Mouse (Mus musculus): ENCODE data around the gene Ltbp1. TPM values are rescaled to one million over a fixed set of nuclear protein-coding genes. Genes with fewer than 3 reads are reported as not detected.

Gene Ltbp1
- polyA plus RNA-seq, 1 experiment from 2014 or later: 7.3 TPM

DNA sequence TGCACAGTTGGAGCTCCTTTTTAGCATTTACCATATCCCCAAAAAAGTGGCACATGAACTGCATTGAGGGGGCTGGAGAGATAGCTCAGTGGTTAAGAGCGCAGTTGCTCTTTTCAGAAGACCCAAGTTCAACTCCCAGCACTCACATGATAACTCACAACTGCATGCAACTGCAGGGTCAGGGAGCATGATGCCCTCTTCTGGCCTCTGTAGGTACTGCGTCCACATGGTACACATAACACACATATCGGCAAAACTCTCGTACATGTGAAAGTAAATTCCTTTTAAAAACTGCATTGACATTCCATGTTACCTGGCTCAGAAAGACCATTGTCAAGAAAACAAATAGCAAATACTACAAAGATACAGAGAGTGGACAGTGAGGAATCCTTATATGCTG lies 342.0 kb downstream of the Ltbp1 start:
- DNase-seq (ENCODE audit: low spot score) (no peak), ATAC-seq (ENCODE audit: insufficient read depth, low FRiP score, low TSS enrichment) (no peak)
- Histone ChIP-seq H3K27ac (ENCODE audit: low read depth, low read length) (no peak overlapping the region), H3K9ac (ENCODE audit: low read length) (no peak overlapping the region), H3K4me1 (ENCODE audit: control insufficient read depth, insufficient read depth, low read length) (no peaks in the 10 kb centered on the region), H3K4me3 (ENCODE audit: low read depth, low read length) (no peak overlapping the region), H3K9me3 (ENCODE audit: control insufficient read depth, low read length) (no peaks in the 10 kb centered on the region), H3K36me3 (ENCODE audit: control insufficient read depth, insufficient read depth, low read length) (no peaks in the 10 kb centered on the region), H3K27me3 (ENCODE audit: control insufficient read depth, insufficient read depth, low read length) (no peaks in the 10 kb centered on the region), H3K4me2 (ENCODE audit: low read depth) (no peak overlapping the region)
- WGBS: 98% methylated on average over 4 of the region's 4 CpGs

GRCm38 (mm10) chr17:75349109-75349508 lies 343.7 kb downstream of the Ltbp1 start:
- Histone ChIP-seq H3K27ac (ENCODE audit: low read depth, low read length) (no peak overlapping the region), H3K4me1 (ENCODE audit: control insufficient read depth, insufficient read depth, low read length) (no peaks in the 10 kb centered on the region), H3K27me3 (ENCODE audit: control insufficient read depth, insufficient read depth, low read length) (no peaks in the 10 kb centered on the region), H3K9ac (ENCODE audit: low read length) (no peak overlapping the region), H3K9me3 (ENCODE audit: control insufficient read depth, low read length) (no peaks in the 10 kb centered on the region), H3K4me3 (ENCODE audit: low read depth, low read length) (no peak overlapping the region), H3K36me3 (ENCODE audit: control insufficient read depth, insufficient read depth, low read length) (no peaks in the 10 kb centered on the region), H3K4me2 (ENCODE audit: low read depth) (no peak overlapping the region)
- DNase-seq (ENCODE audit: low spot score): no peak
- WGBS: 86% methylated on average over 8 of the region's 8 CpGs
- no peak for ATAC-seq (ENCODE audit: insufficient read depth, low FRiP score, low TSS enrichment)

GRCm38 (mm10) chr17:75349602-75350001 lies 344.2 kb downstream of the Ltbp1 start:
- Histone ChIP-seq H3K4me2 (ENCODE audit: low read depth) (no peak overlapping the region), H3K4me1 (ENCODE audit: control insufficient read depth, insufficient read depth, low read length) (no peaks in the 10 kb centered on the region), H3K36me3 (ENCODE audit: control insufficient read depth, insufficient read depth, low read length) (no peaks in the 10 kb centered on the region), H3K27me3 (ENCODE audit: control insufficient read depth, insufficient read depth, low read length) (no peaks in the 10 kb centered on the region), H3K27ac (ENCODE audit: low read depth, low read length) (no peak overlapping the region), H3K9ac (ENCODE audit: low read length) (no peak overlapping the region), H3K9me3 (ENCODE audit: control insufficient read depth, low read length) (no peaks in the 10 kb centered on the region), H3K4me3 (ENCODE audit: low read depth, low read length) (no peak overlapping the region)
- 90% methylated on average over 3 of the region's 3 CpGs for WGBS
- ATAC-seq (ENCODE audit: insufficient read depth, low FRiP score, low TSS enrichment) (no peak), DNase-seq (ENCODE audit: low spot score) (no peak)

DNA sequence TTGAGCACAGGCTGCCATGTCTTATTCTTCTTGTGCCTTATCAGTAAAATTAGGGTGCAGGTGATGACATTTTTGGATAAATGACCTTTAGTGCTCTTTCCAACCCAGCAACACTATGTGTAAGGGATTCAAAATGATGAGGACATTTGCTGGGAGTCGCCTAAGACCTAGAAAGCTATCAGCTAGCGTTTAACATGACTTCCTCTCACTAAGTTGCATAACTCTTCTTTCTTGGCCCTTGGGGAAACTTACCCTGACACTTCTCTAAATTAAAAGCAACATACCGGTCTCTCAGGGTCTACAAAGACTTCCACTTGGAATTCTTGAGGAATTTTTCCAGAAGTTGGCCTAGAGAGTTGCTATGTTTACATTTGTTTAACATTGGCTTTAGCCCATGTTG lies 348.0 kb downstream of the Ltbp1 start:
- H3K4me3 ChIP-seq (ENCODE audit: low read depth, low read length): no peak overlapping the region
- no peak overlapping the region for H3K9ac ChIP-seq (ENCODE audit: low read length)
- WGBS: 86% methylated on average over 3 of the region's 3 CpGs
- no peaks in the 10 kb centered on the region for H3K27me3 ChIP-seq (ENCODE audit: control insufficient read depth, insufficient read depth, low read length)
- ATAC-seq (ENCODE audit: insufficient read depth, low FRiP score, low TSS enrichment) (no peak), DNase-seq (ENCODE audit: low spot score) (no peak)
- no peaks in the 10 kb centered on the region for H3K4me1 ChIP-seq (ENCODE audit: control insufficient read depth, insufficient read depth, low read length)
- no peak overlapping the region for H3K27ac ChIP-seq (ENCODE audit: low read depth, low read length)
- H3K36me3 ChIP-seq (ENCODE audit: control insufficient read depth, insufficient read depth, low read length): no peaks in the 10 kb centered on the region
- H3K9me3 ChIP-seq (ENCODE audit: control insufficient read depth, low read length): no peaks in the 10 kb centered on the region
- H3K4me2 ChIP-seq (ENCODE audit: low read depth): no peak overlapping the region

DNA sequence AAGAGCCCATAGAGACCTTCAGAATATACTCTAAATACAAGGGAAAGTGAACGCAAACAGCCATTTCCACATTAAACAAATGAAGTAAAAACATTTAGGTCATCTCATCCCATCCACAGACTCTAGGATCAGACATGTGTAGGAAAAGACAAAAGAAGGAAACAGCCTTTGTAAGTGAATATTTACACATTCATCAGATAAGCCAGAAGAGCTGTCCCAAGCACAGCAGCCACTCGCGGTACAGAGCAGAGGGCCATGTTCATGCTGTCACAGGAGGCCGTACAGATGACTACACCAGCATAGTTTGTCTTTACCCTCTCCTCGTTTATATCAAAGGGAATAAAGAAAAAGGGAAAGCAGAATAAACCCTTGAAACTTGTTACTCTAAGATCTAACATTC lies 350.1 kb downstream of the Ltbp1 start:
- 87% methylated on average over 5 of the region's 5 CpGs for WGBS

DNA sequence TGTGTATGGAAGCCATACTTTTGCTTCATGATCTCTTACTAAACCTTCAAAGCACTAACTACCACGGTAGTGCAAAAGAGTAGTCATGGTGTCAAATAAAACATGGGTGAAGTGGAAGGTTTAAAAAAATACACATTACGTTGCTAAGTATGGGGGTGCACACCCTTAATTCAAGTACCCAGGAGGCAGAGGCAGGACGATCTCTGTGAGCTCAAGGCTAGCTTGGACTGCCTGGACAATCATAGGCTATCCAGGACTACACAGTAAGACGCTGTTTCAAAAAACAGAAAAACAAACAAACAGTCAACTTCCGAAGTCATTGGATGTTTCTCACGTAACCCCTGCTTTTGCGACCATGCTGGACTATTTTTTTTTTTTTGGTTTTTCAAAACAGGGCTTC lies 354.7 kb downstream of the Ltbp1 start:
- no peak overlapping the region for H3K27ac ChIP-seq (ENCODE audit: low read depth, low read length)
- ATAC-seq (ENCODE audit: insufficient read depth, low FRiP score, low TSS enrichment) (no peak), DNase-seq (ENCODE audit: low spot score) (no peak)
- no peaks in the 10 kb centered on the region for H3K27me3 ChIP-seq (ENCODE audit: control insufficient read depth, insufficient read depth, low read length)
- 95% methylated on average over 7 of the region's 7 CpGs for WGBS
- no peak overlapping the region for H3K9ac ChIP-seq (ENCODE audit: low read length)
- H3K4me2 ChIP-seq (ENCODE audit: low read depth): no peak overlapping the region
- H3K9me3 ChIP-seq (ENCODE audit: control insufficient read depth, low read length): no peaks in the 10 kb centered on the region
- H3K4me1 ChIP-seq (ENCODE audit: control insufficient read depth, insufficient read depth, low read length): no peaks in the 10 kb centered on the region
- H3K36me3 ChIP-seq (ENCODE audit: control insufficient read depth, insufficient read depth, low read length): no peaks in the 10 kb centered on the region
- H3K4me3 ChIP-seq (ENCODE audit: low read depth, low read length): no peak overlapping the region

More for the DNA sequence above, 350.1 kb downstream of the Ltbp1 start:
- Histone ChIP-seq H3K4me3 (ENCODE audit: low read depth, low read length) (no peak overlapping the region), H3K9me3 (ENCODE audit: control insufficient read depth, low read length) (no peaks in the 10 kb centered on the region), H3K27ac (ENCODE audit: low read depth, low read length) (no peak overlapping the region), H3K27me3 (ENCODE audit: control insufficient read depth, insufficient read depth, low read length) (no peaks in the 10 kb centered on the region), H3K36me3 (ENCODE audit: control insufficient read depth, insufficient read depth, low read length) (no peaks in the 10 kb centered on the region), H3K9ac (ENCODE audit: low read length) (no peak overlapping the region), H3K4me2 (ENCODE audit: low read depth) (no peak overlapping the region), H3K4me1 (ENCODE audit: control insufficient read depth, insufficient read depth, low read length) (no peaks in the 10 kb centered on the region)
- no peak for DNase-seq (ENCODE audit: low spot score)
- ATAC-seq (ENCODE audit: insufficient read depth, low FRiP score, low TSS enrichment): no peak

DNA sequence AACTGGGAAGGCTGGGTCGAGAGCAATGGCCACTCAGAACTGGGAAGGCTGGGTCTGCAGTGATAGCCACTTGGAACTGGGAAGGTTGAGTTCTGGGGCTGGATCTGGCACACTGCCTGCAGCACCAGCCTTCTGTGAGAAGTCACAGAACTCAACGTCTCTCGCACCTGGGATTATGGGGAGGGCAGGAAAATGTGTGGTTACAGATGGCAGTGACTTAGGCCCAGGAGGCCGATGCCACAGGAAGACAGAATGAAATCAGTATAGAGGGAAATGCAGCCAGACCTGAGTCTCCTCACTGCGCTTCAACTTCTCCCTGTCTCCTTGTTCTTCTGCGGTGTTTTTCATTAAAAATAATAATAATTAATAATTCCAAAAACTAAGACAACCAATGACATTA lies 361.0 kb downstream of the Ltbp1 start:
- Histone ChIP-seq H3K9ac (ENCODE audit: low read length) (no peak overlapping the region), H3K9me3 (ENCODE audit: control insufficient read depth, low read length) (no peaks in the 10 kb centered on the region), H3K27me3 (ENCODE audit: control insufficient read depth, insufficient read depth, low read length) (no peaks in the 10 kb centered on the region), H3K4me1 (ENCODE audit: control insufficient read depth, insufficient read depth, low read length) (no peaks in the 10 kb centered on the region), H3K4me3 (ENCODE audit: low read depth, low read length) (no peak overlapping the region), H3K27ac (ENCODE audit: low read depth, low read length) (no peak overlapping the region), H3K36me3 (ENCODE audit: control insufficient read depth, insufficient read depth, low read length) (no peaks in the 10 kb centered on the region), H3K4me2 (ENCODE audit: low read depth) (no peak overlapping the region)
- 93% methylated on average over 6 of the region's 6 CpGs for WGBS
- no peak for DNase-seq (ENCODE audit: low spot score)
- ATAC-seq (ENCODE audit: insufficient read depth, low FRiP score, low TSS enrichment): no peak

- no peak for ATAC-seq (ENCODE audit: insufficient read depth, low FRiP score, low TSS enrichment)
- H3K4me2 ChIP-seq (ENCODE audit: low read depth): no peak overlapping the region
- 95% methylated on average over 18 of the region's 18 CpGs for WGBS
- H3K9ac ChIP-seq (ENCODE audit: low read length): no peak overlapping the region
- no peaks in the 10 kb centered on the region for H3K36me3 ChIP-seq (ENCODE audit: control insufficient read depth, insufficient read depth, low read length)
- H3K4me1 ChIP-seq (ENCODE audit: control insufficient read depth, insufficient read depth, low read length): no peaks in the 10 kb centered on the region
- H3K27ac ChIP-seq (ENCODE audit: low read depth, low read length): no peak overlapping the region
- no peaks in the 10 kb centered on the region for H3K9me3 ChIP-seq (ENCODE audit: control insufficient read depth, low read length)
- no peak for DNase-seq (ENCODE audit: low spot score)
- H3K27me3 ChIP-seq (ENCODE audit: control insufficient read depth, insufficient read depth, low read length): no peaks in the 10 kb centered on the region
- no peak overlapping the region for H3K4me3 ChIP-seq (ENCODE audit: low read depth, low read length)
These were observed 362.3 kb downstream of the Ltbp1 start for GRCm38 (mm10) chr17:75367486-75368155.

GRCm38 (mm10) chr17:75368580-75368979 lies 363.2 kb downstream of the Ltbp1 start:
- WGBS: 68% methylated on average over 5 of the region's 5 CpGs
- Histone ChIP-seq H3K4me3 (ENCODE audit: low read depth, low read length) (no peak overlapping the region), H3K9me3 (ENCODE audit: control insufficient read depth, low read length) (no peaks in the 10 kb centered on the region), H3K27ac (ENCODE audit: low read depth, low read length) (no peak overlapping the region), H3K36me3 (ENCODE audit: control insufficient read depth, insufficient read depth, low read length) (no peaks in the 10 kb centered on the region), H3K4me2 (ENCODE audit: low read depth) (no peak overlapping the region), H3K4me1 (ENCODE audit: control insufficient read depth, insufficient read depth, low read length) (no peaks in the 10 kb centered on the region), H3K9ac (ENCODE audit: low read length) (no peak overlapping the region), H3K27me3 (ENCODE audit: control insufficient read depth, insufficient read depth, low read length) (no peaks in the 10 kb centered on the region)
- no peak for DNase-seq (ENCODE audit: low spot score)
- no peak for ATAC-seq (ENCODE audit: insufficient read depth, low FRiP score, low TSS enrichment)
